Mouse (Mus musculus) retina, adult 2 months (tissue): ENCODE data around the gene Ano1.

Experiments used
- DNase-seq: peaks from one replicate; pipeline ENCODE4 v3.0.0-alpha.2; 2012; ENCODE audit warnings: low read depth, low spot score

Gene Ano1

GRCm38 (mm10) chr7:144634875-144635274, 116.9 kb downstream of the Ano1 start:
- no peak for DNase-seq

- DNase-seq = no peak
These were observed 117.3 kb downstream of the Ano1 start for GRCm38 (mm10) chr7:144634450-144634849.

GRCm38 (mm10) chr7:144632321-144632720, 119.5 kb downstream of the Ano1 start:
- no peak for DNase-seq

GRCm38 (mm10) chr7:144630622-144631021, 121.2 kb downstream of the Ano1 start:
- no peak for DNase-seq

- DNase-seq = no peak
These were observed 123.3 kb downstream of the Ano1 start for GRCm38 (mm10) chr7:144628334-144628915.

- peak; percentile 8 for DNase-seq
These were observed 124.0 kb downstream of the Ano1 start for GRCm38 (mm10) chr7:144627606-144628333.

- no peak for DNase-seq
These were observed 125.7 kb downstream of the Ano1 start for GRCm38 (mm10) chr7:144626042-144626441.

- no peak for DNase-seq
These were observed 130.8 kb downstream of the Ano1 start for GRCm38 (mm10) chr7:144620721-144621681.

GRCm38 (mm10) chr7:144620315-144620714, 131.5 kb downstream of the Ano1 start:
- no peak for DNase-seq

GRCm38 (mm10) chr7:144615343-144615742, 136.4 kb downstream of the Ano1 start:
- no peak for DNase-seq

GRCm38 (mm10) chr7:144612829-144613228, 138.9 kb downstream of the Ano1 start:
- no peak for DNase-seq

GRCm38 (mm10) chr7:144612351-144612750, 139.4 kb downstream of the Ano1 start:
- no peak for DNase-seq

- DNase-seq = no peak
These were observed 140.2 kb downstream of the Ano1 start for GRCm38 (mm10) chr7:144611595-144611994.

- DNase-seq = no peak
These were observed 142.2 kb downstream of the Ano1 start for GRCm38 (mm10) chr7:144609568-144609967.

- no peak for DNase-seq
These were observed 143.9 kb downstream of the Ano1 start for GRCm38 (mm10) chr7:144607862-144608261.

- DNase-seq = no peak
These were observed 147.0 kb downstream of the Ano1 start for GRCm38 (mm10) chr7:144604735-144605134.

GRCm38 (mm10) chr7:144604291-144604690, 147.5 kb downstream of the Ano1 start:
- no peak for DNase-seq

- DNase-seq = no peak
These were observed 151.4 kb downstream of the Ano1 start for GRCm38 (mm10) chr7:144600333-144600900.

- no peak for DNase-seq
These were observed 162.3 kb downstream of the Ano1 start for GRCm38 (mm10) chr7:144589508-144589907.

- no peak for DNase-seq
These were observed 164.5 kb downstream of the Ano1 start for GRCm38 (mm10) chr7:144587291-144587690.

- no peak for DNase-seq
These were observed 166.1 kb downstream of the Ano1 start for GRCm38 (mm10) chr7:144585648-144586047.

- DNase-seq = no peak
These were observed 168.2 kb downstream of the Ano1 start for GRCm38 (mm10) chr7:144583619-144584018.
